Mouse (Mus musculus): ENCODE data around the gene Igf2. TPM values are rescaled to one million over a fixed set of nuclear protein-coding genes. Genes with fewer than 3 reads are reported as not detected.

Igf2 gene
- polyA plus RNA-seq, 1 experiment = not detected

DNA sequence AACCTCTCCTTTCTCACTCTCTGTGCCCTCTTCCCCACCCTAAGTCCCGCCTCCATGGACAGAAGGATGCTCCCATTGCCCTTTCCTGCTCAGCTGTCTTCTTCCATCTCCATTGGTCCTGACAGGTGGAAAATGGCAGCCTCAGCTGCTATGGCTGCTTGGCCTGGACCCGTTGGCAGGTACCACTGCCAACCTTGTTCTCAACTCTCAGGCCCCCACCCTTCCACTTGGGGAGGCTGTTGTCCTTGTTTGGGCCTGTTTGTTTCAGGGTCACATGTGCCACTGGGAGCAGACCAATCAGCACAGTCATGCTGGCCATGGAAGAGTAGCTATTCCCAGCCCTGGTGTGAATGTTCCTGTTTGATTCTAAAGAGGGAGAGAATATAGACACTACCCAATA, 65.7 kb downstream of the Igf2 start:
- WGBS = 86% methylated on average over 2 of the region's 2 CpGs
- TF ChIP-seq CTCF (IDR thresholded peaks at IDR 0.05; ENCODE audit: insufficient read depth, low read depth, low read length) (no peak), POLR2A (IDR thresholded peaks at IDR 0.05; ENCODE audit: insufficient read depth, low read depth, low read length) (no peak)
- H3K27ac ChIP-seq (ENCODE audit: insufficient read depth, low read depth, low read length) = no peak overlapping the region

More for the DNA sequence above, 65.7 kb downstream of the Igf2 start:
- H3K4me3 ChIP-seq (ENCODE audit: insufficient read depth, low read depth, low read length) = no peak overlapping the region
- no peaks in the 10 kb centered on the region for H3K4me1 ChIP-seq (ENCODE audit: control insufficient read depth, insufficient read depth, low read length)

Other genes with a start within 250 kb of the Igf2 start
- not detected in 2 replicates for gene Syt8, start 232.0 kb downstream of the Igf2 start, polyA plus RNA-seq (2012; ENCODE audit: insufficient read depth, insufficient read length, low replicate concordance, missing spikeins)
- gene Tnni2, start 225.0 kb downstream of the Igf2 start, polyA plus RNA-seq (2012; ENCODE audit: insufficient read depth, insufficient read length, low replicate concordance, missing spikeins) = not detected in 2 replicates
- not detected in 2 replicates for gene Lsp1, start 206.0 kb downstream of the Igf2 start, polyA plus RNA-seq (2012; ENCODE audit: insufficient read depth, insufficient read length, low replicate concordance, missing spikeins)
- not detected in 2 replicates for gene Tnnt3, start 168.0 kb downstream of the Igf2 start, polyA plus RNA-seq (2012; ENCODE audit: insufficient read depth, insufficient read length, low replicate concordance, missing spikeins)
- not detected in 2 replicates for gene Mrpl23, start 134.1 kb downstream of the Igf2 start, polyA plus RNA-seq (2012; ENCODE audit: insufficient read depth, insufficient read length, low replicate concordance, missing spikeins)
- gene Gm49394, start 3.1 kb upstream of the Igf2 start, polyA plus RNA-seq (2012; ENCODE audit: insufficient read depth, insufficient read length, low replicate concordance, missing spikeins) = not detected in 2 replicates
- gene Ins2, start 76.6 kb upstream of the Igf2 start, polyA plus RNA-seq (2012; ENCODE audit: insufficient read depth, insufficient read length, low replicate concordance, missing spikeins) = not detected in 2 replicates

All from olfactory bulb, adult 2 months (tissue).